Mouse (Mus musculus): ENCODE measurements at regions not wholly inside any gene's neighbourhood (a gene's known extent, or its start where the extent isn't known, plus 50 kb on each side); places are given as distances from the start of the nearest gene placed in this dataset.
"Not testable (repeated sequence)": the region's sequence is repeated elsewhere in the genome, so short reads cannot be mapped to it uniquely, and the experiment has no call there.

DNA sequence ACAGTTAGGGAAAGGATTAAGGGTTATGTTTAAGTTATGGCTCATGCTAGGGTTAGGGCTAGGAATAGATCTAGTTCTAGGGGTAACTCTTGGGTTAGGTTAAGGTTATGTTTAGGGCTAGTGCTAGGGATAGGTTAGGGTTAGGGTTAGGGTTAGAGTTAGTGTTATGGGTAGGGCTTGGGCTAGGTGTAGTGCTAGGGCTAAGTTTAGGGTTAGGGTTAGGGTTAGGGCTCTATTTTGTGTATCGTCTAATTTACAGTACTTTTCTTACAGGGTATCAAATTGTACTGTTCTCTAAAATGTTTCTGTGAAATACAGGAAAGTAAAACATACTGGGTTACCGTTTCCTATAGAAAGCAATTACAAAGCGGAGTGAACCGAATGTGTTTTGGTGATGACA is 64.8 kb downstream of the Ptchd3 start:
- no peak for DNase-seq (ENCODE audit: low read depth, low spot score)

DNA sequence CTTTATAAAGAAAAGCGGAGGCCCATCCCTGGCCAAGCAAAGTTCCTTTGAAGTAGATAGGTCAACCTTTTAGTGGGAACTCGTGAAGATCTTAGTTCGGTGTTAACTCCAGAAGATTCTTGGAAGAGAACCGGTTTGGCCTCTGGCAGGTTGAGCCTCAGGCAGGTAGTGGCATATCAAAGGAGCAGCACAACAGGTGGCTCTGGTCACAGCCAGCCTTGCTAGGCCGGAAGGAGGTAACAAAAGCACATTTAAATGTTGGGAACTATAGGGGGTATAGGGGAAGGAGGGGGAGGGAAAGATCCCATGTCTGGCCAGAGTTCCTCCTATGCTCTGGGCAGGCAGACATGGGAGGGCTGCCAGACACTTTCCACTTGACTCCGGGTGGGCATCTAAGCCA is 74.3 kb downstream of the Ptchd3 start:
- not testable (repeated sequence) for DNase-seq (ENCODE audit: low read depth, low spot score)

DNA sequence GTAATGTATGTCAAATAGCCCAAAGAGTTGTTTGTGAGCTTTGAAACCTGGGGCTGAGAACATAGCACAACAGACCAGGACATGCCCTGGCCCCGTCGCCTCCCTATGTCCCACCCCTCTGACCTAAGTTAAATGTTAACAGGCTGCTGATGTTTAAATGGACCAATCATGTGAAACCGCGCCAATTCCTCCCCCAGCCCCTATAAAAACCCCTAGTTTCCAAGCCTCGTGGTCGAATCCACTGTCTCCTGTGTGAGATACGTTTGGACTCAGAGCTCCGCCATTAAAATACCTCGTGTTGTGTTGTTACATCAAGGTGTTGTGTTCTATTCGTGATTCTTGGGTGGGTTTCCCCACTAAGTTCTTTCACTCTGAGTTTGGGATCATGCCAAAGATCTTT is 94.6 kb downstream of the Ptchd3 start:
- DNase-seq (ENCODE audit: low read depth, low spot score), result not testable (repeated sequence)

DNA sequence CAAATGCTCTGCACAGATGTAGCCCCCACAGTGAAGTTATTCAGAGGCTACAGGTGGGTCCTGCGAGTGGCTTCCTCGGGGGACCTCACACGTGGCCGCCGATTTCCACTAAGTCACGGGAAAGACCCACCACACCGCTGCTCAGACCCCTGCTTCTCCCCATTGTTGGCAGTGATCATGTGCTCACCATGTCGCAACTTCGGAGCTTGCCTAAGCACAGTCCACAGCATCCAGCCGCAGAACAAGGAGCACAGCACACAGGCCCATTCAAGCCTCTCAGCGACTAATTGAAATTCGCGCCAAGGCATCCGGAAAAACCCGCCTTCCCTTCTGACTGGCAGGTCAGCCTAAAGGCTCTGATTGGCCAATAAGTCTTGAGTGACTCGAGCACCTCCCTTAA is 95.0 kb downstream of the Ptchd3 start:
- DNase-seq (ENCODE audit: low read depth, low spot score), result not testable (repeated sequence)

DNA sequence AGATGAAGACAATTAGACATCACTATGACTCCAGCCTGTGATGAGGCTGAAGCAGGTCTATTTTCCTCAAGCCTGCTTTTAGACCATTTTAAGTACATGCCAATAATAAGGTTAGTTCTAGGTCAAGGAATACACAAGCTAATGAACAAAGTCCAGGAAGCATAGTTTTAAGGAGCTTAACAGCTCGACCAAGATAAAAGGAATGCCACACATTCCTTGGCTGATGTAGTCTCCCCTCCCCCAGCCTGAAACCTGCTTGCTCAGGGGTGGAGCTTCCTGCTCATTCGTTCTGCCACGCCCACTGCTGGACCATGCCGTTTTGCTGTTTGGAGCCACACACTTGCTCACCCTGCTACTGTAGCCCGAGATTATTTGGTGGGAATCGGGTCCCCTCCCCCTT is 121.7 kb downstream of the Ptchd3 start:
- not testable (repeated sequence) for DNase-seq (ENCODE audit: low read depth, low spot score)

DNA sequence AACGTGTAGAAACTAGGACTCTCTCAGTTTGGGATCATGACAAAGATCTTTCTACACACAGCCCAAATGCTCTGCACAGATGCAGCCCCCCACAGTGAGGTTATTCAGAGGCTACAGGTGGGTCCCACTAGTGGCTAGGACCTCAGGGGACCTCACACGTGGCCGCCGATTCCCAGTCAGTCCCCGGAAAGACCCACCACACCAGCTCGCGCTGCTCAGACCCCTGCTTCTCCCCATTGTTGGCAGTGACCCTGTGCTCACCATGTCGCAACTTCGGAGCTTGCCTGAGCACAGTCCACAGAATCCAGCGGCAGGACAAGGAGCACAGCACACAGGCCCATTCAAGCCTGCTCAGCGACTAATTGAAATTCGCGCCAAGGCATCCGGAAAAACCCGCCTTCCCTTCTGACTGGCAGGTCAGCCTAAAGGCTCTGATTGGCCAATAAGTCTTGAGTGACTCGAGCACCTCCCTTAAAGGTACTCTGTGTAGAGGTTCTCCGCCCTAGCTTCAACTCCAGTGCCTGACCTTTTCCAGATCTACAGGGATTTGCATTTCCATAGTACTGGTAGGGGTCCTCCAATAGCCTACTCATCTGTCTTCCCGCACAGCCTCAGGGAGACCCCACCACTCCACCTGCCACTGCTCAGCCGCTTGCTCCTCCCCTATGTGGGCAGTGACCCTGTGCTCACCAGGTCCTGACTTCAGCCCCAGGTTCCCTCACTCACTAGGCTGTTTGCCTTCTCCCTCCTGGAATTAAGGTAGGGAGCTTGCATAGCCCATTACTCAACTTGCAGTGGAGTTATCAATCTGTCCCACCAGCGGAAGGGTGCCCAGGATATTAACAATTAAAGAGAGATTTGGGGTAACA is 126.6 kb downstream of the Ptchd3 start:
- DNase-seq (ENCODE audit: low read depth, low spot score), result not testable (repeated sequence)

DNA sequence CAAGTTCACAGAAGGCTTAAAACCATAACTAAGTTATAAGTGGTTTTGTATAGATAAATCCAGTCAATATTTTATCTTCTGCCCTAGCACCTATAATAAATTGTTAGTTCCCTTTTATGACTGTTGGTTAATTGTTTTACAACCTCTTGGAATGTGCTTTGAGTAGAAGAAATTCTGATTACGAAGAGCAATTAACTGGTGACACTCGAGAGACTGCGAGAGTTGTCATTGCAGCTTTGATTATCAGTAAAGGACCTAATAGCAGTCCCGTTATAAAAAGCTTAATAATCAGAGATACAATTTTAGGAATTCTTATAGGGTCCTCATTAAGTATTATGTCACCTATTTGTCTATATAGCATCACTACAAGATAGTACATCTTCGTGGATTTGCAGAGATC is 128.7 kb downstream of the Ptchd3 start:
- DNase-seq (ENCODE audit: low read depth, low spot score), result not testable (repeated sequence)

DNA sequence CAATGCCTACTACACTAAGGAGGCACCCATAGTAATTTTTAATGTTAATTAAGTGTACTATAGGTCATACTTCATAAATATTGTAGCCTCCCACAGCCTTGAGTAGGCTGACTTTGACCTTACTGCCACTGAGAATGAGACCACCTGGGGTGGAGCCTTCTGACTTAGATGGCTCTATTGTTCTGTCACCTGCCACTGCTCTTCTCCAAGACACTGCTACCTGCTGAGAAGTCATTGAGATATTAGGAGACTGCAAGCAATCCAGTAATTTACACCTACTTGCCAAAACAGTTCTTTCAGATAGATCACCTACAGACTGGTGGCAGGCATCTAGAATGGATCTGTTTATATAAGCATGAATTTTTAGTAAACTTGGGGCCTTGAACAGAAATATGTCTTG is 134.1 kb downstream of the Ptchd3 start:
- DNase-seq (ENCODE audit: low read depth, low spot score), result not testable (repeated sequence)

DNA sequence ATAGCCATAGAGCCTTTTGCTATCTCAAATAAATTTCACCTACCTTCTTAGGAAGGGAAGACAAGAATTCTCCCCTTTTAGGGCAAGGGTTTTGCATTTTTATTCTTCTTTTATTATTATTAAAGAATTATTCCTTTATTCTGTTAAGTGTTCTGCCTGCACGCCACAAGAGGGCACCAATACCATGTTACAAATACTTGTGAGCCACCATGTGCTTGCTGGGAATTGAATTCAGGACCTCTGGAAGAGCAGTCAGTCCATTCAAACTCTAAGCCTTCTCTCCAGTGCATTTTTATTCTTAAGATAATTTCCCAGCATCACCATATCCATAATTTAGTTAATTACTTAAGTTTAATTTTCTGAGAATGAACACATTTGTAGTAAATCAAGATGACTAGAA is 135.9 kb downstream of the Ptchd3 start:
- DNase-seq (ENCODE audit: low read depth, low spot score), result peak; percentile 45
